Comparison of ENCODE assay signal across 8 mouse cellular contexts in the genomic region with DNA sequence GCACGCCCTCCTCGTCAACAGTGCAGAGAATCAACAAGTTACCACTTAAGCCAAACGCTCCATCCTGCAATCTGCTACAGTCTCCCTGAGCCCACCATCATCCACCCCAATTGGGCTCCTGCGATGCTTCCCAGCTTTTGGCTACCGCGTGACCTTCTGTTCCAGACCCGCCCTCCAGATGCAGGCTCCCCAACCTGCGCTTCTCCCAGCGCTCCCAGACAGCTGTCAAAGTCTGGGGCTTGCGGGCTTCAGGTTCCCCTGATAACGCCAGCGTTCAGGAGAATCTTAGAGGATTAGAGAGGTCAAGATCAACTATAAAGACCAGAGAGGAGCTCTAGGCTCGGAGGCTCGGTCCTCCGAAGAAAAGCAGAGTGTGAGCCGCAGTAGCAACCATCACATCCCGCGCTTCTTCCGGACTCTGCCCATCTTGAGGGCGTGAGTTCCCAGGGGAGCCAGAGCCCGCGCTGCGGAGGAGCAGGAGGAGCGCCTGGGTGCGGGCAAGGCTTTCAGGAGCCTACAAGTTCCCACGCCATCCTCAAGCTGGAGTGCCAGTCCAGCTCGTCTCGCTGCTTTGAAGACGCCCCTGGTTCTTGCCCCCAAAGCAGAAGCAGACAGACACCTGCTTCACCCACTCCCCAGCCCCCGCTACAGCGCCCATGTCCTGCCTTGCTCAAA. TPM values are rescaled to one million over a fixed set of nuclear protein-coding genes. Genes with fewer than 3 reads are reported as not detected.
A peak's percentile ranks its signal among the peaks of the same experiment; 100 is the strongest.
DNase-seq lines count a peak whose midpoint lies in the region; ATAC-seq and TF ChIP-seq lines count a peak whose summit lies in the region.

No protein-coding gene starts in this region.

- WGBS in kidney, postnatal 0 days = 2% methylated on average over 31 of the region's 31 CpGs
- 1% methylated on average over 31 of the region's 31 CpGs for WGBS in forebrain, embryonic 16.5 days
- WGBS in limb, embryonic 12.5 days = under 1% methylated on average over 31 of the region's 31 CpGs

- peaks cover 23% of the 10 kb centered on the region for H3K27me3 ChIP-seq in kidney, postnatal 0 days (ENCODE audit: insufficient read depth, low read length)
- 0 out of 2 replicates have a peak, but pooled peaks cover 6% of the 10 kb centered on the region for H3K27me3 ChIP-seq in forebrain, embryonic 16.5 days (replicated peaks; ENCODE audit: control insufficient read depth, insufficient read depth, low read length)
- peaks cover 43% of the 10 kb centered on the region for H3K27me3 ChIP-seq in limb, embryonic 12.5 days

- H3K36me3 ChIP-seq in kidney, postnatal 0 days (ENCODE audit: insufficient read depth, low read length) = no peaks in the 10 kb centered on the region
- no peaks in the 10 kb centered on the region for H3K36me3 ChIP-seq in forebrain, embryonic 16.5 days (ENCODE audit: control insufficient read depth, insufficient read depth)
- H3K36me3 ChIP-seq in limb, embryonic 12.5 days = no peaks in the 10 kb centered on the region

- no peak for DNase-seq in kidney, postnatal 0 days (ENCODE audit: low spot score)
- DNase-seq in kidney, adult 9 months = no peak
- DNase-seq in cerebellum, adult 9-10 months = peak; percentile 34
- DNase-seq in retina, postnatal 1 day = peak; percentile 33
- DNase-seq in MN1 (ENCODE audit: low spot score) = no peak
- DNase-seq in lung, postnatal 36 days = no peak

- no peaks in the 10 kb centered on the region for H3K9me3 ChIP-seq in kidney, postnatal 0 days (replicated peaks; ENCODE audit: low read length)
- H3K9me3 ChIP-seq in forebrain, embryonic 16.5 days (ENCODE audit: control insufficient read depth, low read length) = no peaks in the 10 kb centered on the region
- no peaks in the 10 kb centered on the region for H3K9me3 ChIP-seq in limb, embryonic 12.5 days

- peaks cover 9% of the 10 kb centered on the region for H3K4me1 ChIP-seq in kidney, postnatal 0 days (replicated peaks; ENCODE audit: insufficient read depth, low read length)
- peaks cover 11% of the 10 kb centered on the region for H3K4me1 ChIP-seq in forebrain, embryonic 16.5 days (replicated peaks; ENCODE audit: control insufficient read depth, insufficient read depth, low read length)
- H3K4me1 ChIP-seq in limb, embryonic 12.5 days (replicated peaks) = peaks cover 15% of the 10 kb centered on the region

- ATAC-seq in kidney, postnatal 0 days (replicated peaks; ENCODE audit: low FRiP score, low read depth) = no peak
- peak; percentile 19 for ATAC-seq in forebrain, embryonic 16.5 days
- no peak for ATAC-seq in limb, embryonic 12.5 days (ENCODE audit: insufficient number of reproducible peaks, insufficient read depth, low FRiP score, low TSS enrichment, low read depth)

- H3K4me2 ChIP-seq in kidney, postnatal 0 days (ENCODE audit: low read length) = peak overlapping the region; percentile 96
- H3K4me2 ChIP-seq in forebrain, embryonic 16.5 days (ENCODE audit: low read length) = peak overlapping the region; percentile 89
- peak overlapping the region; percentile 90 for H3K4me2 ChIP-seq in limb, embryonic 12.5 days

- H3K9ac ChIP-seq in kidney, postnatal 0 days (ENCODE audit: low read depth, low read length) = no peak overlapping the region
- H3K9ac ChIP-seq in forebrain, embryonic 16.5 days (replicated peaks; ENCODE audit: low read depth, low read length) = peak overlapping the region; percentile 80
- peak overlapping the region; percentile 65 for H3K9ac ChIP-seq in limb, embryonic 12.5 days (replicated peaks)

- no peak for TF ChIP-seq CTCF in kidney, postnatal 0 days (IDR thresholded peaks at IDR 0.05; ENCODE audit: low read depth)

- H3K4me3 ChIP-seq in kidney, postnatal 0 days (replicated peaks; ENCODE audit: low read depth, low read length) = peak overlapping the region; percentile 53
- peak overlapping the region; percentile 73 for H3K4me3 ChIP-seq in forebrain, embryonic 16.5 days (replicated peaks; ENCODE audit: low read length)
- H3K4me3 ChIP-seq in limb, embryonic 12.5 days (replicated peaks) = peak overlapping the region; percentile 68

- H3K27ac ChIP-seq in kidney, postnatal 0 days = no peak overlapping the region
- H3K27ac ChIP-seq in forebrain, embryonic 16.5 days (ENCODE audit: low read length) = peak overlapping the region; percentile 72
- no peak overlapping the region for H3K27ac ChIP-seq in limb, embryonic 12.5 days

RNA-seq across cellular contexts. Expression of gene Clstn2, which starts 0.9 kb away (rescaled TPM):
- 0.77 and 0.91 TPM in 2 replicates for polyA plus RNA-seq in kidney, postnatal 0 days (2015; fragmentation: Nextera tagmentation; extraction: Ambion mirVana)
- 21.2 and 24.5 TPM in 2 replicates for polyA plus RNA-seq in forebrain, embryonic 16.5 days (2015; fragmentation: Nextera tagmentation; extraction: Ambion mirVana)
- polyA plus RNA-seq in limb, embryonic 12.5 days (2016; fragmentation: Nextera tagmentation; extraction: Ambion mirVana) = 2.4 and 3.1 TPM in 2 replicates

Comparison
In these comparisons a context has a peak if more than half of its experiments do, and no peak if none do; other contexts are left out.
1. DNase-seq: peak in cerebellum, adult 9-10 months (single experiment) and retina, postnatal 1 day (single experiment); none in kidney, postnatal 0 days (single experiment), kidney, adult 9 months (single experiment), MN1 (single experiment) and lung, postnatal 36 days (single experiment).
2. Peak in every context shown above with its lines, with median percentiles within 50 percentile points of each other: H3K4me2 ChIP-seq and H3K4me3 ChIP-seq.